Mouse (Mus musculus) C2C12 (cell line): ENCODE data around the gene Hinfp. TPM values are rescaled to one million over a fixed set of nuclear protein-coding genes. Genes with fewer than 3 reads are reported as not detected.

Experiments
- H3K27me3 ChIP-seq: one replicate; pipeline ENCODE4 v1.6.1; 2011; ENCODE audit not compliant: control insufficient read depth, insufficient read depth, insufficient read length
- H3K36me3 ChIP-seq: one replicate; pipeline ENCODE4 v1.6.1; 2011; ENCODE audit not compliant: control insufficient read depth, insufficient read depth
- H3K4me3 ChIP-seq: one replicate; pipeline ENCODE4 v1.5.1; 2011; ENCODE audit warnings: mild to moderate bottlenecking, control low read depth; ENCODE audit not compliant: poor library complexity, insufficient read depth, severe bottlenecking
- H3K79me2 ChIP-seq: one replicate; pipeline ENCODE4 v1.6.1; 2011; ENCODE audit not compliant: control insufficient read depth, insufficient read depth
- H3K79me3 ChIP-seq: one replicate; pipeline ENCODE4 v1.6.1; 2011; ENCODE audit warnings: low read depth, control low read depth
- H3ac ChIP-seq: one replicate; pipeline ENCODE3; 2011; ENCODE audit warnings: low read depth; ENCODE audit not compliant: control insufficient read depth, insufficient read length
- CEBPB ChIP-seq: IDR thresholded peaks from one replicate; pipeline ENCODE4 v1.6.1; 2011; ENCODE audit warnings: low read depth, mild to moderate bottlenecking, control low read depth, moderate library complexity
- CTCF ChIP-seq: IDR thresholded peaks from one replicate; pipeline ENCODE4 v1.5.1; 2011; ENCODE audit not compliant: control insufficient read depth, insufficient read depth, insufficient read length
- FOSL1 ChIP-seq: IDR thresholded peaks from one replicate; pipeline ENCODE4 v1.8.0; 2011; ENCODE audit warnings: mild to moderate bottlenecking, low read length; ENCODE audit not compliant: poor library complexity, insufficient read depth, severe bottlenecking
- MAX ChIP-seq: IDR thresholded peaks from one replicate; pipeline ENCODE4 v1.6.1; 2011; ENCODE audit warnings: mild to moderate bottlenecking, control low read depth
- MYOD1 ChIP-seq: IDR thresholded peaks from one replicate; pipeline ENCODE4 v1.6.1; 2011; ENCODE audit warnings: low read depth; ENCODE audit not compliant: control insufficient read depth, insufficient read length
- MYOG ChIP-seq: IDR thresholded peaks from one replicate; pipeline ENCODE4 v1.6.1; 2011; ENCODE audit not compliant: control insufficient read depth, insufficient read length; ENCODE audit errors: extremely low read depth
- USF1 ChIP-seq: IDR thresholded peaks from one replicate; pipeline ENCODE4 v1.6.1; 2011; ENCODE audit warnings: low read depth, mild to moderate bottlenecking, control low read depth, moderate library complexity
- polyA plus RNA-seq: library from polyadenylated mRNA; unstranded; fragments of >200 nt; fragmentation: generic; extraction: Trizol; gene quantifications from one replicate; pipeline ENCODE4 v1.2.1, GENCODE M21; 2012; ENCODE audit warnings: missing spikeins

Hinfp gene
- polyA plus RNA-seq, 1 experiment: 9.1 TPM

GRCm38 (mm10) chr9:44283183-44283582, 22.3 kb downstream of the Hinfp start:
- Histone ChIP-seq H3K79me3 (no peaks in the 10 kb centered on the region), H3K36me3 (no peaks in the 10 kb centered on the region)

DNA sequence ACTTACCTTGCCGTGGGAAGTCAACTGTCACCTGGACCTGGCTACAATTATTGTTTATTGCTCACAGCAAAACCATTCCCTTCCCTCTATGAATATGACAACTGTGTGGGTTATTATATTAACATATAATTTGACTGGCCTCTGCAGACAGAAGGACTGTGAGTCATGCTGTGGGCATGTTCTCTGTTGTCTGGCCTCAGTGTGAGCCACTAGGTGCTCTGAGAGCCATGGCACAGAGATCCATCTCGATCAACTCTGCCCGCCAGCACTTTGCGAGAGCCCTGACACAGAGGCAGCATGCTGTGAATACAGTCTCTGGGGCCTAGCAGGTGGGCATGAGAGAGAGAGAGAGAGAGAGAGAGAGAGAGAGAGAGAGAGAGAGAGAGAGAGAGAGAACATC, 35.5 kb downstream of the Hinfp start:
- H3K36me3 ChIP-seq: no peaks in the 10 kb centered on the region
- no peak overlapping the region for H3K4me3 ChIP-seq
- peaks cover 4% of the 10 kb centered on the region for H3K27me3 ChIP-seq
- H3K79me3 ChIP-seq: no peaks in the 10 kb centered on the region
- TF ChIP-seq CTCF (no peak), CEBPB (no peak), USF1 (no peak), MAX (no peak), MYOG (no peak), MYOD1 (no peak), FOSL1 (no peak)
- no peaks in the 10 kb centered on the region for H3K79me2 ChIP-seq
- no peak overlapping the region for H3ac ChIP-seq

More at GRCm38 (mm10) chr9:44283183-44283582, 22.3 kb downstream of the Hinfp start:
- Histone ChIP-seq H3K27me3 (peaks cover 10% of the 10 kb centered on the region), H3K79me2 (no peaks in the 10 kb centered on the region), H3ac (no peak overlapping the region), H3K4me3 (no peak overlapping the region)
- TF ChIP-seq MYOD1 (no peak), USF1 (no peak), CTCF (no peak), CEBPB (no peak), MYOG (no peak), FOSL1 (no peak), MAX (no peak)

DNA sequence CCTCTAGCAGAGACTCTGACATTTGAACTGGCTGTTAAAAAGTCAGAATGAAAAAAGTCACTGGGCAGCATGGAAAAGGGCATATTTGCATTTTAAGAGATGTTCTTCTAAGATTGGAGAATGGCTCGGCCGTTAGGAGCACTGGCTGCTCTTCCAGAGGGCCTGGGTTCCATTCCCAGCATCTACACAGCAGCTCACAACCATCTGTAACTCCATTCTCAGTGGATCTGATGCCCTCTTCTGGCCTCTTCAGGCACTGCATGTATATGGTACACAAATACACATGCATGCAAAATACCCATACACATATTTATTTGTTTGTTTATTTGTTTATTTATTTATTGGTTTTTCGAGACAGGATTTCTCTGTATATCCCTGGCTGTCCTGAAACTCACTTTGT, 36.4 kb downstream of the Hinfp start:
- H3K36me3 ChIP-seq: no peaks in the 10 kb centered on the region
- no peak for TF ChIP-seq CEBPB
- no peak for TF ChIP-seq MYOD1
- TF ChIP-seq USF1: no peak
- TF ChIP-seq MAX: no peak
- H3K79me3 ChIP-seq: no peaks in the 10 kb centered on the region
- H3ac ChIP-seq: no peak overlapping the region
- no peak overlapping the region for H3K4me3 ChIP-seq
- H3K79me2 ChIP-seq: no peaks in the 10 kb centered on the region
- H3K27me3 ChIP-seq: peaks cover 4% of the 10 kb centered on the region

DNA sequence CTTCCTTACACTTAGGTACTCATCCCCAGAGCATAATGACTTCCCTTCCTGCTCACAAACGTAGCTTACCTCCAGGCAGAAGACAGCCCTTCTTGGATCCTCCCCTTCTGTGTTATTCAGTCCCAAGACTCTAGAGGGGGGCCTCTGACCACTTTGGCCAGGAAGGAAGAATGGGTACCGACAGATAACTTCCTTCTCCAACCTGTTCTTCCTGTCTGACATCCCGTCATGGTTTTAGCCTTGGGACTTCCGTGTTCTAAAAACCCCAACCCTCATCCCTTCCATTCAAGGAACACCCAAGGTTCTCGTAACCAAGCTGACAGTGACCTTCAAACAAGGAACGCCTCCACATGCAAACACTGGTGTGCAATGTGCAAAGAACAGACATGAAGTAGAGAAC, 37.0 kb downstream of the Hinfp start, which contains the start of gene Nlrx1:
Gene Nlrx1 (minus strand): TSS at position 168 of the 400 bp plus-strand sequence.
- TF ChIP-seq USF1 (no peak), MAX (no peak), MYOG (no peak), FOSL1 (no peak), CEBPB (no peak), CTCF (no peak), MYOD1 (no peak)
- Histone ChIP-seq H3K36me3 (no peaks in the 10 kb centered on the region), H3K79me2 (no peaks in the 10 kb centered on the region), H3K79me3 (no peaks in the 10 kb centered on the region), H3K27me3 (peaks cover 2% of the 10 kb centered on the region), H3K4me3 (peak within 1 kb of the TSS; percentile 6), H3ac (peak within 1 kb of the TSS; percentile 79)

- H3K4me3 ChIP-seq: peak overlapping the region; percentile 6
- no peaks in the 10 kb centered on the region for H3K79me2 ChIP-seq
- no peaks in the 10 kb centered on the region for H3K79me3 ChIP-seq
- TF ChIP-seq MYOG (no peak), MAX (no peak), FOSL1 (no peak), CEBPB (no peak), CTCF (peak; percentile 54), USF1 (no peak), MYOD1 (no peak)
- peak overlapping the region; percentile 79 for H3ac ChIP-seq
- H3K27me3 ChIP-seq: no peaks in the 10 kb centered on the region
- no peaks in the 10 kb centered on the region for H3K36me3 ChIP-seq
These were observed 37.5 kb downstream of the Hinfp start for GRCm38 (mm10) chr9:44268027-44268360.

DNA sequence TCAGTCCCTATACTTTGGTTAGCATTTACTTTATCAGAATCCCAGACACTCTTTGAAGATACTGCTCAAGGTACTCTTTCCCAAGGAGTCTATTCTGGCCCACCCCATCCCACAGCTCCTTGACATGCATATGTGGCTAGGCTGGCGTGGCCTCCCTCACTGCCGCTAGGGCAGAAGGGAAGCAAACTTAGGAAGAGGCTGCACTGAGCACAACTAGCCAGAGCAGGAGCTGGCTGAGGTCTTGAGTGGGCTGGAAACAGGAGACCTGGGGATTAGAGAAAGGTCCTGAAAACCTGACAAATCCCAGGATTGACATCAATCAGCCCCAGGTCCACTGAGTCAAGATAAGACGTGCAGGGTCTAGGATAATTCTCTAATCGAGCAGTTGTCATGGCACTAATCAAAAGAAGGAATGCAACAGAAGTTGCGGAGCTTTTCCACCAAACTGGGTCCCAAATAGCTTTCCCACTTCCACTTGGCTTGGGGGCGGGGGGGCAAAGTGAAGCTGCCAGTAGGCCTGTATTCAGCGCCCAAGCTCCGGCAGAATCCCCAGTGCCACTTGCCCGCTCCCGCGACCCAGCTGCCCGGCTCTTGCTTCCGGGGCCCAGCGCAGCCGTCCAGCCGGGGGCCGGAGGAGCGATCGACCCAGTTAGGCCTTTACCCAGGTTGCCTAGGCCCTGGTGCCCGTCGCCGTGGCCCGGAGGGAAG, 38.0 kb downstream of the Hinfp start:
- H3K27me3 ChIP-seq: no peaks in the 10 kb centered on the region
- H3K4me3 ChIP-seq: peak overlapping the region; percentile 6
- H3ac ChIP-seq: peak overlapping the region; percentile 79
- H3K36me3 ChIP-seq: no peaks in the 10 kb centered on the region
- H3K79me3 ChIP-seq: no peaks in the 10 kb centered on the region
- no peaks in the 10 kb centered on the region for H3K79me2 ChIP-seq
- TF ChIP-seq USF1: no peak
- TF ChIP-seq MYOG: no peak
- no peak for TF ChIP-seq MAX
- no peak for TF ChIP-seq CTCF
- no peak for TF ChIP-seq CEBPB
- no peak for TF ChIP-seq MYOD1
- TF ChIP-seq FOSL1: no peak
